Mouse (Mus musculus) CD4-positive helper T cell, adult 2 months (primary cell): ENCODE measurements around the gene Hip1.

Source experiments
- DNase-seq: peaks from one replicate; pipeline ENCODE4 v3.0.0-alpha.2; 2012; ENCODE audit warnings: low read depth, missing footprints, low spot score

The Hip1 gene

GRCm38 (mm10) chr5:135544865-135545797, at the start of gene Hip1:
Hip1 (minus strand) TSS chr5:135545120.
- DNase-seq = peak; percentile 98

GRCm38 (mm10) chr5:135589996-135590784, 45.3 kb upstream of the Hip1 start:
- no peak for DNase-seq

GRCm38 (mm10) chr5:135587764-135588163, 42.8 kb upstream of the Hip1 start:
- no peak for DNase-seq

- DNase-seq = no peak
Observed at GRCm38 (mm10) chr5:135585691-135586090, 40.8 kb upstream of the Hip1 start.

GRCm38 (mm10) chr5:135582330-135582729, 37.4 kb upstream of the Hip1 start:
- DNase-seq = no peak

- no peak for DNase-seq
Observed at GRCm38 (mm10) chr5:135579331-135579751, 34.4 kb upstream of the Hip1 start.

- DNase-seq = no peak
Observed at GRCm38 (mm10) chr5:135576055-135576454, 31.1 kb upstream of the Hip1 start.

- no peak for DNase-seq
Observed at GRCm38 (mm10) chr5:135573006-135573405, 28.1 kb upstream of the Hip1 start, which contains the start of gene Ccl24. Ccl24 (minus strand) TSS chr5:135573049.

GRCm38 (mm10) chr5:135568698-135569097, 23.8 kb upstream of the Hip1 start:
- DNase-seq = no peak

GRCm38 (mm10) chr5:135567556-135568265, 22.8 kb upstream of the Hip1 start:
- DNase-seq = no peak

GRCm38 (mm10) chr5:135563469-135563868, 18.5 kb upstream of the Hip1 start, which contains the start of gene Ccl26:
Ccl26 (minus strand) TSS chr5:135563569.
- no peak for DNase-seq

GRCm38 (mm10) chr5:135557671-135558070, 12.8 kb upstream of the Hip1 start:
- no peak for DNase-seq

- DNase-seq = no peak
Observed at GRCm38 (mm10) chr5:135557051-135557450, 12.1 kb upstream of the Hip1 start.

- DNase-seq = no peak
Observed at GRCm38 (mm10) chr5:135556259-135556658, 11.3 kb upstream of the Hip1 start.

- DNase-seq = no peak
Observed at GRCm38 (mm10) chr5:135551591-135551990, 6.7 kb upstream of the Hip1 start.

- peak; percentile 24 for DNase-seq
Observed at GRCm38 (mm10) chr5:135550910-135551309, 6.0 kb upstream of the Hip1 start.

GRCm38 (mm10) chr5:135547990-135548389, 3.1 kb upstream of the Hip1 start:
- DNase-seq = no peak

GRCm38 (mm10) chr5:135544032-135544558, 825 bp downstream of the Hip1 start:
- DNase-seq = no peak

- DNase-seq = peak; percentile 79
Observed at GRCm38 (mm10) chr5:135537794-135538214, 7.1 kb downstream of the Hip1 start.

GRCm38 (mm10) chr5:135537326-135537725, 7.6 kb downstream of the Hip1 start:
- DNase-seq = peak; percentile 83

GRCm38 (mm10) chr5:135535867-135536266, 9.1 kb downstream of the Hip1 start:
- no peak for DNase-seq
